Mouse (Mus musculus) spleen, adult 12 weeks (tissue): ENCODE measurements around the gene Eif5b.
"Not testable (repeated sequence)": the region's sequence is repeated elsewhere in the genome, so short reads cannot be mapped to it uniquely, and the experiment has no call there.

Source experiments
- DNase-seq: peaks from one replicate; pipeline ENCODE4 v3.0.0; 2022; ENCODE audit warnings: low spot score

Eif5b gene

GRCm38 (mm10) chr1:38006741-38007140 is 8.9 kb downstream of the Eif5b start:
- DNase-seq, result no peak

GRCm38 (mm10) chr1:38011647-38012046 is 13.8 kb downstream of the Eif5b start:
- DNase-seq, result peak; percentile 29

- DNase-seq, result no peak
Observed at GRCm38 (mm10) chr1:38012104-38012503, 14.3 kb downstream of the Eif5b start.

GRCm38 (mm10) chr1:38012509-38012908 is 14.7 kb downstream of the Eif5b start:
- no peak for DNase-seq

- no peak for DNase-seq
Observed at GRCm38 (mm10) chr1:38014551-38015203, 16.9 kb downstream of the Eif5b start.

GRCm38 (mm10) chr1:38027301-38027700 is 29.5 kb downstream of the Eif5b start:
- no peak for DNase-seq

- no peak for DNase-seq
Observed at GRCm38 (mm10) chr1:38031391-38031790, 33.6 kb downstream of the Eif5b start.

- DNase-seq, result no peak
Observed at GRCm38 (mm10) chr1:38035521-38035920, 37.7 kb downstream of the Eif5b start.

GRCm38 (mm10) chr1:38037375-38037774 is 39.6 kb downstream of the Eif5b start:
- DNase-seq, result no peak

GRCm38 (mm10) chr1:38038898-38039297 is 41.1 kb downstream of the Eif5b start:
- no peak for DNase-seq

GRCm38 (mm10) chr1:38048121-38048520 is 50.3 kb downstream of the Eif5b start:
- no peak for DNase-seq

GRCm38 (mm10) chr1:38049562-38049961 is 51.8 kb downstream of the Eif5b start:
- no peak for DNase-seq

GRCm38 (mm10) chr1:38055176-38055575 is 57.4 kb downstream of the Eif5b start:
- no peak for DNase-seq

GRCm38 (mm10) chr1:38058417-38058816 is 60.6 kb downstream of the Eif5b start:
- no peak for DNase-seq

GRCm38 (mm10) chr1:38062156-38062555 is 64.3 kb downstream of the Eif5b start:
- not testable (repeated sequence) for DNase-seq

GRCm38 (mm10) chr1:38067276-38067675 is 69.5 kb downstream of the Eif5b start:
- no peak for DNase-seq

GRCm38 (mm10) chr1:38071326-38071725 is 73.5 kb downstream of the Eif5b start:
- DNase-seq, result no peak

GRCm38 (mm10) chr1:38081316-38081715 is 83.5 kb downstream of the Eif5b start:
- DNase-seq, result no peak

GRCm38 (mm10) chr1:38103214-38103613 is 105.4 kb downstream of the Eif5b start:
- no peak for DNase-seq

GRCm38 (mm10) chr1:38103813-38104212 is 106.0 kb downstream of the Eif5b start:
- DNase-seq, result no peak
